Mouse (Mus musculus): ENCODE data around the gene Btn2a2.

DNA sequence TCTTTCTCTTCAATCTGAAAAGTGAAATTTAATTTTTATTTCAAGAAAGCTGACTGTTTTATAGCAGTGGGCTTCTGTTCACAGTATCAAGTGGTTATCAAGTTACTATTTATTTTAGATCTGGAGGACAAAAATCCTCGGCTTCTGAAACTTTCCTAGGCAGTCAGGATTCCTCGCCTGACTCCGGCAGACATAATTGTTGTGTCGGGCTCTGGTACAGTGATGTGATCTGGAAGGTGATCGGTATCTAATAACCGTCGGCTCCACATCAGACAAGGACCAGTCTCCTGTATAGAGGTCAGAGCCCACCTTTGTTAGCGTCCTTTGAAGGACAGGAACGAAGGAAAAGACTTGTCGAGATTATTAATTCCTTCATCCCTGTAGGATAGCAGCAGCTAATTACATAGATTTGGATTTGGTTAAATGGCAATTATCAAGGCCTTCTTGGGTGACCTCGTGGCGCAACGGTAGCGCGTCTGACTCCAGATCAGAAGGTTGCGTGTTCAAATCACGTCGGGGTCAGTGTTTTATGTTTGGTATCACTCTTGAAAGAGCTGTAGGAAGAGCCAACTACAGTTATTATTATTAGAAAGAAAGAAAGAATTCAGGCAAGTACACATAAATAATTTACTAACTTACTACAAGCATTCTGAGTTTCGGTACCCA is 9.1 kb upstream of the Btn2a2 start:
- TF ChIP-seq EP300 (IDR thresholded peaks at IDR 0.05) (no peak), CTCF (IDR thresholded peaks at IDR 0.05) (no peak)
